Mouse (Mus musculus): ENCODE measurements around the gene Tex14. TPM values are rescaled to one million over a fixed set of nuclear protein-coding genes. Genes with fewer than 3 reads are reported as not detected.
"Not testable (repeated sequence)": the region's sequence is repeated elsewhere in the genome, so short reads cannot be mapped to it uniquely, and the experiment has no call there.

Gene Tex14
- polyA plus RNA-seq, 1 experiment: 0.55 TPM

- H3K36me3 ChIP-seq (ENCODE audit: control insufficient read depth, insufficient read depth, low read length); H3K4me3 ChIP-seq (ENCODE audit: control insufficient read depth, insufficient read depth, low read length); H3K27me3 ChIP-seq (ENCODE audit: control insufficient read depth, insufficient read depth, low read length); H3K27ac ChIP-seq (ENCODE audit: control insufficient read depth, insufficient read depth, low read length); H3K4me1 ChIP-seq (replicated peaks; ENCODE audit: control insufficient read depth, insufficient read depth, low read length): not testable (repeated sequence)
- WGBS: under 1% methylated on average over 24 of the region's 24 CpGs
- peak; percentile 85 for DNase-seq
- peak; percentile 81 for TF ChIP-seq POLR2A (IDR thresholded peaks at IDR 0.05; ENCODE audit: control insufficient read depth, extremely low read depth, insufficient read depth, low read length, poor library complexity)
Observed at GRCm38 (mm10) chr11:87426450-87427250, 21.8 kb downstream of the Tex14 start.

GRCm38 (mm10) chr11:87427273-87428050, 22.6 kb downstream of the Tex14 start:
- Histone ChIP-seq H3K4me3 (ENCODE audit: control insufficient read depth, insufficient read depth, low read length) (no peak overlapping the region), H3K4me1 (replicated peaks; ENCODE audit: control insufficient read depth, insufficient read depth, low read length) (peaks cover 4% of the 10 kb centered on the region), H3K27ac (ENCODE audit: control insufficient read depth, insufficient read depth, low read length) (no peak overlapping the region), H3K27me3 (ENCODE audit: control insufficient read depth, insufficient read depth, low read length) (no peaks in the 10 kb centered on the region), H3K36me3 (ENCODE audit: control insufficient read depth, insufficient read depth, low read length) (no peaks in the 10 kb centered on the region)
- 47% methylated on average over 1 of the region's 1 CpGs for WGBS
- no peak for TF ChIP-seq POLR2A (IDR thresholded peaks at IDR 0.05; ENCODE audit: control insufficient read depth, extremely low read depth, insufficient read depth, low read length, poor library complexity)
- TF ChIP-seq CTCF (IDR thresholded peaks at IDR 0.05; ENCODE audit: borderline replicate concordance, control insufficient read depth, extremely low read depth, insufficient read depth, low read length, poor library complexity): no peak
- DNase-seq: no peak

DNA sequence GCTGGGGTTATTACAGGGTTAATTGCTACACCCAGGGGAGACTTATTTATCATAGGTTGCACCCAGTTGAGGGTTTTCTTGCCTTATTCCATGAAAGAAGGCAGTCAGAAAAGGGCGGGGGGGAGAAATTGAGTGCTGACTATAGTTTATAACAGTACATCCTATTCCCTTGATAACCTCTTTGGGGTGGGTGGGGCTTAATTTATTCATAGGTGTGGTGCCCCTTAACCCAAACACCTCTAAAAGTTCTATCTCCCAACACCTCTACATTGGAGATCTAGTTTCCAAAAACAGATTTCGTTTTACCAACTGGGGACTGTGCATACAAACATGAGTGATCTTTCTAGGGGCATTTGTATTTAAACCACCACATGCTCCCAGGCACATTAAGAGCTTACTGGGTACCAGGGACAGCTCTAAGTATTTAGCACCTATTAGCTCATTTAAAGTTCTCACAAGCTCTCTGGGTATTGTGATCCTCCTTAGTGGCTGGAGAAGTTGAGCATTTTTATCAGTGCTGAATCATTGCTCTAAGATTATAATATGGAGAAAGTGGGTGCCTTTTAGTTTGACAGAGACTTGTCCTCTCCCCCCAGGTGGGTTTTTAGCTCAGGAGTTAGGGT, 23.3 kb downstream of the Tex14 start:
- 76% methylated on average over 2 of the region's 2 CpGs for WGBS

DNA sequence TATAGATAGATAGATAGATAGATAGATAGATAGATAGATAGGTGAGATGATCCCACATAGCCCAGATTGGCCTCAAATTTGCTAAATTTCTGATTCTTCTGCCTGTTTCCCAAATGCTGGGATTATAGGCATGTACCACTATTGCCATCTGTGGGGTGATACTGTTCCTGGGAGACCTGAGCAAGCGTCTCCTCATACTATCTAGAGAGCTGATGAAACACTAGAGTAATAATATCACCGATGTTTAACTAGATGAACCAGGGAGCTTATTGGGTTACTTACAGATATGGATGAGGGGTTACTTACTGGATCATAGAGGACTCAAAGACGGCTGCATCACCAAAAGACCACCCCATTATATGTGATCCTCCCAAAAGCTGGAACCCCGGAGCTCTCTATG, 24.5 kb downstream of the Tex14 start:
- WGBS: 94% methylated on average over 4 of the region's 4 CpGs
- Histone ChIP-seq H3K36me3 (ENCODE audit: control insufficient read depth, insufficient read depth, low read length) (no peaks in the 10 kb centered on the region), H3K4me1 (replicated peaks; ENCODE audit: control insufficient read depth, insufficient read depth, low read length) (peaks cover 2% of the 10 kb centered on the region), H3K27me3 (ENCODE audit: control insufficient read depth, insufficient read depth, low read length) (no peaks in the 10 kb centered on the region), H3K4me3 (ENCODE audit: control insufficient read depth, insufficient read depth, low read length) (no peak overlapping the region), H3K27ac (ENCODE audit: control insufficient read depth, insufficient read depth, low read length) (no peak overlapping the region)
- no peak for DNase-seq
- TF ChIP-seq CTCF (IDR thresholded peaks at IDR 0.05; ENCODE audit: borderline replicate concordance, control insufficient read depth, extremely low read depth, insufficient read depth, low read length, poor library complexity) (no peak), POLR2A (IDR thresholded peaks at IDR 0.05; ENCODE audit: control insufficient read depth, extremely low read depth, insufficient read depth, low read length, poor library complexity) (no peak)

More for the DNA sequence above, 23.3 kb downstream of the Tex14 start:
- no peak for DNase-seq
- H3K4me1 ChIP-seq (replicated peaks; ENCODE audit: control insufficient read depth, insufficient read depth, low read length): peaks cover 4% of the 10 kb centered on the region
- no peaks in the 10 kb centered on the region for H3K27me3 ChIP-seq (ENCODE audit: control insufficient read depth, insufficient read depth, low read length)
- TF ChIP-seq POLR2A (IDR thresholded peaks at IDR 0.05; ENCODE audit: control insufficient read depth, extremely low read depth, insufficient read depth, low read length, poor library complexity): no peak
- TF ChIP-seq CTCF (IDR thresholded peaks at IDR 0.05; ENCODE audit: borderline replicate concordance, control insufficient read depth, extremely low read depth, insufficient read depth, low read length, poor library complexity): no peak
- no peak overlapping the region for H3K27ac ChIP-seq (ENCODE audit: control insufficient read depth, insufficient read depth, low read length)
- no peaks in the 10 kb centered on the region for H3K36me3 ChIP-seq (ENCODE audit: control insufficient read depth, insufficient read depth, low read length)
- H3K4me3 ChIP-seq (ENCODE audit: control insufficient read depth, insufficient read depth, low read length): no peak overlapping the region

GRCm38 (mm10) chr11:87430374-87430773, 25.5 kb downstream of the Tex14 start:
- Histone ChIP-seq H3K27me3 (ENCODE audit: control insufficient read depth, insufficient read depth, low read length) (no peaks in the 10 kb centered on the region), H3K4me1 (replicated peaks; ENCODE audit: control insufficient read depth, insufficient read depth, low read length) (peaks cover 2% of the 10 kb centered on the region), H3K36me3 (ENCODE audit: control insufficient read depth, insufficient read depth, low read length) (no peaks in the 10 kb centered on the region), H3K27ac (ENCODE audit: control insufficient read depth, insufficient read depth, low read length) (no peak overlapping the region), H3K4me3 (ENCODE audit: control insufficient read depth, insufficient read depth, low read length) (no peak overlapping the region)
- WGBS: 87% methylated on average over 2 of the region's 2 CpGs
- DNase-seq: no peak
- TF ChIP-seq CTCF (IDR thresholded peaks at IDR 0.05; ENCODE audit: borderline replicate concordance, control insufficient read depth, extremely low read depth, insufficient read depth, low read length, poor library complexity) (no peak), POLR2A (IDR thresholded peaks at IDR 0.05; ENCODE audit: control insufficient read depth, extremely low read depth, insufficient read depth, low read length, poor library complexity) (no peak)

DNA sequence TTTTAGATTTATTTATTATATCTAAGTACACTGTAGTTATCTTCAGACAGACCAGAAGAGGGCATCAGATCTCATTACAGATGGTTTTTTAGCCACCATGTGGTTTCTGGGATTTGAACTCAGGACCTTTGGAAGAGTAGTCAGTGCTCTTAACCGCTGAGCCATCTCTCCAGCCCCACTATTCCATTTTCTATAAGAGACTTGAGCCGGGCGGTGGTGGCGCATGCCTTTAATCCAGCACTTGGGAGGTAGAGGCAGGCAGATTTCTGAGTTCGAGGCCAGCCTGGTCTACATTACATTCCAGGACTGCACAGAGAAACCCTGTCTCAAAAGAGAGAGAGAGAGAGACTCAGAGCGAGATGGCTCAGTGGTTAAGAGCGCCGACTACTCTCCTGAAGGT, 26.9 kb downstream of the Tex14 start:
- H3K27me3 ChIP-seq (ENCODE audit: control insufficient read depth, insufficient read depth, low read length); DNase-seq; H3K4me1 ChIP-seq (replicated peaks; ENCODE audit: control insufficient read depth, insufficient read depth, low read length); H3K4me3 ChIP-seq (ENCODE audit: control insufficient read depth, insufficient read depth, low read length); H3K36me3 ChIP-seq (ENCODE audit: control insufficient read depth, insufficient read depth, low read length); H3K27ac ChIP-seq (ENCODE audit: control insufficient read depth, insufficient read depth, low read length): not testable (repeated sequence)
- 97% methylated on average over 8 of the region's 8 CpGs for WGBS

Data from thymus, adult 2 months (tissue).